Mouse (Mus musculus) c-Kit-positive CD71-positive TER-119-negative erythroid progenitor cells, embryonic 14.5 days (primary cell): ENCODE data around the gene Ctnnbip1.
A peak's percentile ranks its signal among the peaks of the same experiment; 100 is the strongest.

Source experiments
- DNase-seq: peaks from one replicate; pipeline ENCODE4 v3.0.0-alpha.2; 2013; ENCODE audit warnings: low read depth

Ctnnbip1 gene

DNA sequence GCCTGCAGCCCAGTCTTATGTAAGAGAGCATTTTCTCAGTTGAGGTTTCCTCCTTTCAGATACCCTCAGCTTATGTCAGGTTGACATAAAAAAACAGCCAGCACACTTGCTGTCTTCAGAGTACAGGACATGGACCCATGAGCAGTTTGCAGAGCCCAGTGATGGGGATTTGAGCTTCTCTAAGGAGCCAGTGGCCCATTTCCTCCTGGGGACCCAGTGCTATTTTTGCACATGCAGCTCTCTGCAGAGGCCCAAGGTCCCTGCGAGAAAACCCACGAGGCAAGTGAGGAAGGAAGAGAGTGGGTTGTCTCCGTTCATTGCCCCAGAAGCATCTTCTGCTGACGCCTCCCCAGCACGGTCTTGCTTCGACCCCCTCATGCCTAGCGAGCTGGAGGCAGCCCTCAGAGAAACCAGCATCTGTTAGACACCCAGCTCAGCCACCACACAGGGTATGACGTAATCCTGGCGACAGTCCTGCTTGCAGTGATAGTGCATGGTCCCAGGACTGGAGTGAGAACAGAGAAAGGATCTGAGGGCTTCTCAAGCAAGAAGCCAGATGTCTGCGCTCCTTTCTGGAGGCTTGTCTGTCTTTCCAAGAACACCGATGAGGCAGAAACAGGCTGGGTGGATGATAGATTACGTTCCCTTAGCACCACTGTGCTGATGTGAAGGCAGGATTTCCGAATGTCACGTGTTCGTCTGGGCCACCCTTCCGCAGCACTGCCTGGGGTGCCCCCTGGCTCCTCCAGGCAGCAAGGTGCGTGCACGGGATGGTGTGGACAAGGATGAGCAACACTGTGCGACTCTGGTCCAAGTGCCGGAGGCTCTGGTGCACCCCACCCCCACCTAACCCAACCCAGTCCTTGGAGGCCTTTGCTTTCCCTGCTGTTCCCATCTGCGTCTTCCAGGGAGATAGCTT, 44.2 kb downstream of the Ctnnbip1 start:
- no peak for DNase-seq

DNA sequence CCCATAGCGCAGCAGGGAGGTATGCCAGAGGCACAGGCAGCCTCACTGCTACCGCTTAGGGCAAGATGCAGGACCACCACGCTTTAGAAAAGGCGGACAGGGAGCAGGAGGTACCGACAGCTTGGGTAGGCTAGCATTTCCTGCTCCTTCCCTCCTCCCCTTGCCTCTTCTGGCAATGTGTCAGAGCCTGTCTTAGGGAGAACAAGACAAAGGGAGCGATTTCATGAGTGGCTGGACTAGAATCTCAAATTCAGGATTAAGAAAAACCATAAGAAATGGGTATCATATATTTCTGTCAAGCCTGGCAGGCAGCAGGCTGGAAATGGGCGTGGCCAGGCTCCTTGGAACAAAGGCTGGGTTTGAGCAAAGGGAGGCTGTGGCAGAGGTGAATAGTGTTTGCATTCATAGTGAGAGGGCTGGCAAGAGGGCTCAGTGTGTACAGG, 44.9 kb downstream of the Ctnnbip1 start:
- no peak for DNase-seq

GRCm38 (mm10) chr4:149563941-149564361, 45.9 kb downstream of the Ctnnbip1 start:
- no peak for DNase-seq

- DNase-seq, result no peak
These were observed 46.7 kb downstream of the Ctnnbip1 start for GRCm38 (mm10) chr4:149564452-149565407.

GRCm38 (mm10) chr4:149567432-149568026, 49.5 kb downstream of the Ctnnbip1 start:
- peak; percentile 33 for DNase-seq

DNA sequence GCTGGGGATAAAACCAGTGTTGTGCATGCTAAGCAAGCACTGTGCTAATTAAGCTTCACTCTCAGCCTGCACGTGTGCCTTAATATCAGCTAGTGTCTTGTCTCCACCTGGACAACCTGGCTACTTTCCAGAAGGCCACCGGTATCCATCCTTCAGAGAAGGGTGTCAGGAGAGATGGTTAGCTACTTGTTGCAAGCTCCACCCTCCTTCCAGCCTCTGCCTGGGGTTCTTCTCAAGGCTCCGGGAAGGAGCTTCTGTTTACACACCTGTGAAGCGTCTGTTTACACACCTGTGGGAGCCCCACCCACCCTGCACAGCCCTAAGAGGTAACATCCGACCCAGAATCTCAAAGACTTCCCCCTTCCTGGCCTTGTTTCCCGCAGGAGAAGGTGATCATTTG, 50.6 kb downstream of the Ctnnbip1 start:
- no peak for DNase-seq

DNA sequence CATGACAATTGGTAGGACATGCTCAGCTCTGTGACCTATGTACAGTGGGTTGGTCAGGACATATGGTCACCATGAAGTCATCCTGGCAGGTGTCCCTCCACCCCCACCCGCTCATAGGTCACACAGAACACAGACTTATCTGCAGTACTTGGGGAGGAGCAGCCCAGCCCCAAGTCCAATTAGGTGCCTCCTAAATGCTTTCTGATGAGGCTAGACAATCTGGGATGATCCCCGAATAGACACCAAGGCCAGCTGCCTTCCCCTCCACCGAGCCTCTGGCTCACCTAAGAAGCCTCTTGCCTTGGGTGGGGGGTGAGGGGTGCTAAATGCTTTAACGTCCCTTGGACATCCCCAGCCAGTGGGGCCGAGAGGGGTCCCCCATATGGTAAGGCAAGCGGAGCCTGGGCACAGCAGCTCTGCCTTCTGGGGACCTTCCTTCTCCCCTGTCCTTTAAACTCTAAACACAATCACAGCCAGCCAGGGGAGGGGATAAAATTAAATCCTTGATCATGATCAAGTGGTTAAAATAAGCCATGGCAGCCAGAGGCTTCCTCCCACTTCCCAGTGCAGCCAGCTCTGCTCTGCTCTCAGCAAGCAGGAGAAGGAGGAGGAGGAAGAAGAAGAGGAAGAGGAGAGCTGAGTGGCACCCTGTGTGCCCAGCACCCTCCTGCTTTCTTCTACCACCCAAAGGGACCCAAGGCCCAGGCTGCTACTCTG, 51.9 kb downstream of the Ctnnbip1 start:
- no peak for DNase-seq

GRCm38 (mm10) chr4:149570498-149570863, 52.4 kb downstream of the Ctnnbip1 start:
- DNase-seq, result no peak

- DNase-seq, result no peak
These were observed 53.2 kb downstream of the Ctnnbip1 start for GRCm38 (mm10) chr4:149571209-149571608.

GRCm38 (mm10) chr4:149571651-149572149, 53.7 kb downstream of the Ctnnbip1 start:
- no peak for DNase-seq

- no peak for DNase-seq
These were observed 54.4 kb downstream of the Ctnnbip1 start for GRCm38 (mm10) chr4:149572446-149572845.

DNA sequence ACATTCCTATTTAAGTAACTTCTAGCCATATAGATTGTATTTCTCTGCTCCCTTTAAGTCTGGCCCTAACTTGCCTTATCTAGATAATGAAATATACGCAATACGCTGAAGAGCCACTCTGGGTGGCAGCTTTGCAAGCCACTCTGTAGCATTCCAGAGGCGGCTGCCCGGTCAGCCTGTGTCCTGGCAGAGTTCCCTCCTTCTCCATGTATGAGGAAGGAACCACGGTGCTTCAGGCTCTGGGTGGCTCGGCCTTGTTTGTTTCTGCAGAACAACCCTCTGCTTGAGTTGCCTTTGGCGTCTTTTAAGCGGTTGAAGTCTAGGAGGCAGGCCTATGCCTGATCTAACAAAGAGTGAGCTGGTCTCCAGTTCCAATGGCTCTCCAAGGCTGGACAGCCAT, 54.8 kb downstream of the Ctnnbip1 start:
- no peak for DNase-seq

GRCm38 (mm10) chr4:149574391-149574821, 56.4 kb downstream of the Ctnnbip1 start:
- DNase-seq, result no peak

GRCm38 (mm10) chr4:149576061-149576460, 58.0 kb downstream of the Ctnnbip1 start:
- no peak for DNase-seq

- DNase-seq, result no peak
These were observed 59.0 kb downstream of the Ctnnbip1 start for GRCm38 (mm10) chr4:149576993-149577548.

DNA sequence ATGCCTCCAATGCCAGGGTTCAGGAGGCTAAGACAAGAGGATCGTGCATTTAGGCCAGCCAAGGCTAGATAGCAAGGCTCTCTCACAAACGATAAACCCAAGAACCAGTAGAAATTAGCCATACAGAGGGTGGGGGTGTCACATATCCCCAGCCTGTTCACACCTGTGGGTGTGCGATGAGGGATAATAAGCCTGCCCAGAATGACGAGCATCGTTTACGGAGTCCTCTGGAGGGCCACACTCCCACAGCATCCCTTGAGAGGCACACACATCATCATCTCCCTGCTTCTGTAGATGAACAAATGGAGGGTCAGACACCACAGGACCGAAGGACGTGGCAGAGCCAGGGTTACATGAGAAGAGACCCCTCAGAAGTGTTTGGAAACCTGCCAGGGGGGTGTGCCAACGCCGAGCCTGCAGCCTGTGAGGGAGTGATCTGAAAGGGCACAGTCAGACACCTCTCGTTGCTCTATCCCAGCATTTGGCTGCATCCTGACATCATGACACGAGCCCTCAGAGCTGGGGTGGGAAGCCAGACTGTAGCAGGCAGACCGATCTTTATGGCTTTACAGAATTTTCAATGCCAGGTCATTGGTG, 60.1 kb downstream of the Ctnnbip1 start:
- DNase-seq, result no peak

- no peak for DNase-seq
These were observed 60.8 kb downstream of the Ctnnbip1 start for GRCm38 (mm10) chr4:149578831-149579230.

- DNase-seq, result no peak
These were observed 67.2 kb downstream of the Ctnnbip1 start for GRCm38 (mm10) chr4:149585236-149585635.

- DNase-seq, result no peak
These were observed 68.2 kb downstream of the Ctnnbip1 start, which contains the start of gene Clstn1 for GRCm38 (mm10) chr4:149586044-149586782. TSS of gene Clstn1 (plus strand) at chr4:149586468.
